Mouse (Mus musculus) stomach, postnatal 0 days (tissue): ENCODE measurements around the gene Slc6a1. TPM values are rescaled to one million over a fixed set of nuclear protein-coding genes. Genes with fewer than 3 reads are reported as not detected.
A peak's percentile ranks its signal among the peaks of the same experiment; 100 is the strongest.

Experiments used
- ATAC-seq: fragments of 200-750 bp; cut with Nextera tagmentation; 2 replicates; pipeline ENCODE4 v1.8.0; 2017; ENCODE audit not compliant: low FRiP score, low TSS enrichment
- DNase-seq: peaks from one replicate; pipeline ENCODE4 v3.0.0-alpha.2; 2016; ENCODE audit warnings: low spot score
- H3K27ac ChIP-seq: fragments of 300-500 bp; sonication (generic); replicated peaks from 2 replicates; pipeline ENCODE4 v1.5.1; 2014; ENCODE audit warnings: mild to moderate bottlenecking, control low read depth
- H3K27me3 ChIP-seq: fragments of 300-500 bp; sonication (generic); 2 replicates; pipeline ENCODE4 v1.6.1; 2014; ENCODE audit warnings: low read length; ENCODE audit not compliant: control insufficient read depth, insufficient read depth
- H3K36me3 ChIP-seq: fragments of 300-500 bp; sonication (generic); 2 replicates; pipeline ENCODE4 v1.6.1; 2014; ENCODE audit warnings: low read length, mixed read lengths; ENCODE audit not compliant: control insufficient read depth, insufficient read depth
- H3K4me1 ChIP-seq: fragments of 300-500 bp; sonication (generic); replicated peaks from 2 replicates; pipeline ENCODE4 v1.6.1; 2014; ENCODE audit warnings: antibody characterized with exemption; ENCODE audit not compliant: control insufficient read depth, insufficient read depth
- H3K4me2 ChIP-seq: fragments of 300-500 bp; sonication (generic); replicated peaks from 2 replicates; pipeline ENCODE4 v1.6.1; 2014; ENCODE audit warnings: low read depth, mild to moderate bottlenecking, control low read depth, moderate library complexity
- H3K4me3 ChIP-seq: fragments of 300-500 bp; sonication (generic); 2 replicates; pipeline ENCODE4 v1.5.1; 2014; ENCODE audit warnings: low read depth, low read length, control low read depth
- H3K9ac ChIP-seq: fragments of 300-500 bp; sonication (generic); 2 replicates; pipeline ENCODE4 v1.6.1; 2014; ENCODE audit warnings: mild to moderate bottlenecking, low read length, control low read depth, mixed read lengths
- H3K9me3 ChIP-seq: fragments of 300-500 bp; sonication (generic); 2 replicates; pipeline ENCODE4 v1.6.1; 2016; ENCODE audit warnings: low read length; ENCODE audit not compliant: control insufficient read depth
- CTCF ChIP-seq: IDR thresholded peaks from 2 replicates; pipeline ENCODE4 v1.5.1; 2016; ENCODE audit warnings: antibody characterized with exemption, low read depth, mild to moderate bottlenecking, moderate library complexity
- EP300 ChIP-seq: optimal IDR thresholded peaks from 2 replicates; pipeline ENCODE3; 2016; ENCODE audit warnings: antibody characterized with exemption
- WGBS: fragments of 180-500 bp; shearing (Covaris S2); extraction: QIAGEN DNeasy Blood & Tissue Kit; methylation state at CpG from one replicate; pipeline ENCODE4 v1.1.7; 2014; 5-methylcytosine and 5-hydroxymethylcytosine counted together
- polyA plus RNA-seq: library from polyadenylated mRNA; unstranded; fragments of >200 nt; fragmentation: Nextera tagmentation; extraction: Ambion mirVana; gene quantifications from 2 replicates; pipeline ENCODE4 v1.2.1, GENCODE M21; 2015

The Slc6a1 gene
- polyA plus RNA-seq, 1 experiment from 2014 or later = not detected

DNA sequence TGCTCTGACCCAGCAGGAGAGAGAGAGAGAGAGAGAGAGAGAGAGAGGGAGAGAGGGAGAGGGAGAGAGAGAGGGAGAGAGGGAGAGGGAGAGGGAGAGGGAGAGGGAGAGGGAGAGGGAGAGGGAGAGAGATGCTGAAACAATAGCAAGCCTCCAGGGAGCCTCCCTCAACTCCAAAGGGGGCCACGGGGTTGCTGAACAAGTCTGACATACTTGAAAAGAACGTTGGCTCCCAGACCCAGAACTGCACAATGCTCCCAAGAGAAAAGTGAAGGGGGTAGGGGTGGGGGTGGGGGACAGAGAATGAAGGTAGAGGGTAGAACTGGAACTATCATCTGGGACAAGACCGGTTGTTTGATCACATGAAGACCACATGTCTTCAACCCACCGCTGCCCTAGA is 14.5 kb upstream of the Slc6a1 start:
- ATAC-seq = no peak
- Histone ChIP-seq H3K9ac (no peak overlapping the region), H3K4me1 (0 out of 2 replicates have a peak, but pooled peaks cover 2% of the 10 kb centered on the region), H3K36me3 (no peaks in the 10 kb centered on the region), H3K4me3 (no peak overlapping the region), H3K27ac (no peak overlapping the region), H3K4me2 (no peak overlapping the region), H3K9me3 (no peaks in the 10 kb centered on the region), H3K27me3 (no peaks in the 10 kb centered on the region)
- DNase-seq = no peak
- WGBS = 34% methylated on average over 4 of the region's 4 CpGs
- TF ChIP-seq CTCF = no peak
- no peak for TF ChIP-seq EP300

DNA sequence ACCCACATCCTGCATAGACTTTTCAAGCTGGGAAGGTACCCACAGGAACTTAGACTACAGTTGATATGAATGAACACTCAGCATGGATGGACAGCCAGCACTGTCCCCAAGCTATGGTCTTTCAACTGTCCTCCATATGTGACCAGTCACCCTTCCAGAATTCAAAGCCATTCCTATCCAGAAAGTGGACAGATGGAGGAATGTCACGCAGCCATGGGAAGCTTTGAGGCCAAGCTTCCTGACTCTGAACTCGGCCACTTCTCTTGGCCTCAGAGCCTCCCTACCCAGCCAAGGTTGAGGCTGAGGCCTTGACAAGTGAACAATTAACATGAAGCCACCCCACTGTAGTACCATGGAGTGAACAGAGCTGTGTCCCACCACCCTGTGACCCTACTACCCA is 12.8 kb upstream of the Slc6a1 start:
- no peak overlapping the region for H3K27ac ChIP-seq
- WGBS = 67% methylated on average over 2 of the region's 2 CpGs
- H3K36me3 ChIP-seq = no peaks in the 10 kb centered on the region
- no peak overlapping the region for H3K9ac ChIP-seq
- no peak overlapping the region for H3K4me2 ChIP-seq
- DNase-seq (no peak), ATAC-seq (no peak)
- no peak for TF ChIP-seq CTCF
- TF ChIP-seq EP300 = no peak
- no peak overlapping the region for H3K4me3 ChIP-seq
- H3K9me3 ChIP-seq = no peaks in the 10 kb centered on the region
- H3K27me3 ChIP-seq = no peaks in the 10 kb centered on the region
- 0 out of 2 replicates have a peak, but pooled peaks cover 2% of the 10 kb centered on the region for H3K4me1 ChIP-seq

DNA sequence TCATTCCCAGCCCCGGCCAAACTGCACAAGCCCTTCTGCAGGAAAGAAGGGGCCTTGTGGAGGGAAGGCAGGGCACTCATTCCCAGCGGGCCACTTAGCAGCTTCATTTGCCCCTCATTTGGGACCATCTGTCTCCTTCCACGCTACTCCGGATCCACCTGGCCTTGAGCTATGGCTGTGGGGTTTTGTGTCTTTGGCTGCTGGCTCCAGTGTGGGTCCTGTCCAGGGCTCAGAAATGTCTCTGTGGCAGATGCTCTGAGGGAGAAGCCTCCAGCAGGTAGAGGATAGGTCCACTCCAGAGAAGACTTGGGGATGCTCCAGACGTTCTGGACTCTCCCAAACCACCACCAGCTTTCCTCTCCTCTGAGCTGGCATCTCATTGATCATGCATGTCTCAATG is 11.6 kb upstream of the Slc6a1 start:
- no peak overlapping the region for H3K4me3 ChIP-seq
- no peaks in the 10 kb centered on the region for H3K36me3 ChIP-seq
- no peaks in the 10 kb centered on the region for H3K27me3 ChIP-seq
- no peak overlapping the region for H3K4me2 ChIP-seq
- DNase-seq (no peak), ATAC-seq (no peak)
- H3K9ac ChIP-seq = no peak overlapping the region
- no peak for TF ChIP-seq CTCF
- TF ChIP-seq EP300 = no peak
- H3K4me1 ChIP-seq = 0 out of 2 replicates have a peak, but pooled peaks cover 2% of the 10 kb centered on the region
- no peaks in the 10 kb centered on the region for H3K9me3 ChIP-seq
- 68% methylated on average over 5 of the region's 5 CpGs for WGBS
- no peak overlapping the region for H3K27ac ChIP-seq

DNA sequence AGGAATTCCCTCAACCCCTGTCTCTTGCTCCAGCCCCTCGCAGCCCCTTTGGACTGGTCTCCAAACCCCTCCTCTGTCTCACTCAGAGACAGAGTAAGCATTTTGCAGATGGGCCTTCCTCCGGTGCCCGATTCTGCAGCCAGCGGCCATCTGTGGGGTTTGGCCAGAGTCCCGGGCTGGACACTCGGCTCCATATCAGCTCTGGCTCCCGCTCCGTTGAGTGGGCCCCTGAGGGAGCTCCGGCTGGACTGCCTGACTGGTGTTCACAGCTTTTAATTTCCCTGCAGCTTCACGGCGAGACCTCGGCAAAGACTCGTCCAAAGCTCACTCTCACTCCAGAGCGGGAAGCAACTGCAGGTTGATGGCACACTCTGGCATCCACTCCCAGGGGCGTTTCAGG is 10.2 kb upstream of the Slc6a1 start:
- DNase-seq = no peak
- no peak overlapping the region for H3K4me3 ChIP-seq
- no peaks in the 10 kb centered on the region for H3K9me3 ChIP-seq
- no peak overlapping the region for H3K4me2 ChIP-seq
- no peak overlapping the region for H3K9ac ChIP-seq
- H3K27me3 ChIP-seq = no peaks in the 10 kb centered on the region
- ATAC-seq = no peak
- H3K27ac ChIP-seq = no peak overlapping the region
- H3K36me3 ChIP-seq = no peaks in the 10 kb centered on the region
- WGBS = 58% methylated on average over 15 of the region's 15 CpGs
- TF ChIP-seq CTCF (no peak), EP300 (no peak)
- 0 out of 2 replicates have a peak, but pooled peaks cover 2% of the 10 kb centered on the region for H3K4me1 ChIP-seq

DNA sequence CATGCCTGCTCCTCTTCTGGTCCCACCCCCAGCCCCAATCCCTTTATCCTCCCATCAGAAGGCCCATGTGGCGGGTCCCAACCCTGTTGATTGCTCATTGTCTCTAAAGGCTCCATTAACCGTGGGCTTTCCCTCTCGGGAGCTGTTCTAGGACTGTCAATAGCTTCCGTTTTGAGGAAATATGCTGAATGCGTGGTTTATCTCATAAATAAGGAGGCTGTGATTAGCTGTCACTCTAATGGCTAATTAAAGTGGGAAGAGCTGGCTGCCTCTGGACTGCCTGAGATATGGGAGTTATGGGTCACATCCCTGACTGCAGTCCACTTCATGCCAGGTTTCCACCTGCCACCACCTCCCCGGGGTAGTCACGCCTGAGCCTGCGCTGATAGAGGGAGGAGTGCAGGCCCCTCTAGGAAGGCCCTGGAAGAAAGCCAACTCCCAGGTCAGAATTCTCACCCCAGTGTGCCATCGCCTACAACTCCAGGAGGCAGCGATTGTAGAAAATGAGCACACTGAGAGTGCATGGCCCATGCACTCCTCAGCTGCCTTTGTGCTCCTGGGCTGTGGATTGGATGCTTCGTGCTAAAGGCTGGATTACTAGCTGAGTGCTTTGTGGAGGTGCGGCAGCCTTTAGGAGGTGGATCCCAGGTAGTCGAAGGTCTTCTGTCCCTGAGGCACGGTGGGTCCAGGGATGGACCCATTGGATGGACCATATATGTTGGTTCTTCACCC is 8.3 kb upstream of the Slc6a1 start:
- no peak for DNase-seq
- 0 out of 2 replicates have a peak, but pooled peaks cover 2% of the 10 kb centered on the region for H3K4me1 ChIP-seq
- H3K36me3 ChIP-seq = no peaks in the 10 kb centered on the region
- H3K4me2 ChIP-seq = no peak overlapping the region
- H3K27me3 ChIP-seq = no peaks in the 10 kb centered on the region
- H3K4me3 ChIP-seq = no peak overlapping the region
- H3K9ac ChIP-seq = no peak overlapping the region
- WGBS = 54% methylated on average over 14 of the region's 14 CpGs
- no peak for ATAC-seq
- TF ChIP-seq CTCF = no peak
- no peak for TF ChIP-seq EP300
- no peaks in the 10 kb centered on the region for H3K9me3 ChIP-seq
- H3K27ac ChIP-seq = no peak overlapping the region

DNA sequence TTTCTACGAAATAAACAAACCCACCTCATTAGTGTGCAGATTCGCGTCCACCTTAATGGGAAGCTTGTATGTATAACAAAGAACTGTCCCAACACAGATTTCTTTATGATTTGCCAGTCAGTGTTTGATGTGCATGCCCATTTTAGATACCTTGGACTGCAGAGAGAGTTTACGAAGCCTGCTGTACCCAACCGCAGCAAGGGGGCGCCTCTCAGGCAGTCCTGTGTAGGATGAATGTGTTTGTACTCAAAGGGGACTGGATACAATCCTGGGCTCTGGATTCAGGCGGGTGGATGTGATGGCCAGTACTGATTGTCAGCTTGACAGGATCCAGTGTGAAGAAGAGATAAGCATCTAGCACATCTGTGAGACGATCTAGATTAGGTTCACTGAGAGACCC is 6.6 kb upstream of the Slc6a1 start:
- no peak for ATAC-seq
- H3K4me1 ChIP-seq = 0 out of 2 replicates have a peak, but pooled peaks cover 2% of the 10 kb centered on the region
- H3K27me3 ChIP-seq = no peaks in the 10 kb centered on the region
- TF ChIP-seq EP300 (no peak), CTCF (peak; percentile 41)
- H3K27ac ChIP-seq = no peak overlapping the region
- H3K36me3 ChIP-seq = no peaks in the 10 kb centered on the region
- no peak for DNase-seq
- H3K4me2 ChIP-seq = no peak overlapping the region
- WGBS = 51% methylated on average over 8 of the region's 8 CpGs
- H3K4me3 ChIP-seq = no peak overlapping the region
- H3K9ac ChIP-seq = no peak overlapping the region
- H3K9me3 ChIP-seq = no peaks in the 10 kb centered on the region
